Mouse (Mus musculus) embryonic fibroblast, embryonic 13.5 days (primary cell): ENCODE results near the gene Rchy1. TPM values are rescaled to one million over a fixed set of nuclear protein-coding genes. Genes with fewer than 3 reads are reported as not detected.

Source experiments
- H3K27ac ChIP-seq: 2 replicates; pipeline ENCODE4 v1.5.1; 2012; ENCODE audit warnings: low read length, control low read depth, inconsistent platforms; ENCODE audit not compliant: insufficient read depth
- H3K4me1 ChIP-seq: 2 replicates; pipeline ENCODE4 v1.6.1; 2011; ENCODE audit warnings: low read length; ENCODE audit not compliant: control insufficient read depth, insufficient read depth
- H3K4me3 ChIP-seq: 2 replicates; pipeline ENCODE4 v1.5.1; 2011; ENCODE audit warnings: mild to moderate bottlenecking, control low read depth, low read length; ENCODE audit not compliant: insufficient read depth
- CTCF ChIP-seq: IDR thresholded peaks from 2 replicates; pipeline ENCODE4 v1.5.1; 2011; ENCODE audit warnings: mild to moderate bottlenecking, control low read depth, low read length, moderate library complexity, borderline replicate concordance; ENCODE audit not compliant: insufficient read depth
- POLR2A ChIP-seq: IDR thresholded peaks from 2 replicates; pipeline ENCODE4 v1.6.1; 2011; ENCODE audit warnings: low read depth, mild to moderate bottlenecking, control low read depth, low read length, moderate library complexity
- polyA plus RNA-seq: library from polyadenylated mRNA; stranded (reverse); fragments of >200 nt; gene quantifications from 2 replicates; pipeline ENCODE4 v1.2.4, GENCODE M21; 2011; ENCODE audit warnings: low read depth; ENCODE audit not compliant: missing spikeins, insufficient read length

The Rchy1 gene
- polyA plus RNA-seq, 1 experiment: 66.2 TPM

GRCm38 (mm10) chr5:91987236-91987635 is 24.4 kb upstream of the Rchy1 start, which contains the start of gene Odaph:
Odaph (plus strand) TSS chr5:91987475.
- no peak within 1 kb of the TSS for H3K4me3 ChIP-seq
- peaks cover 4% of the 10 kb centered on the region; the same call in 1 of the 2 replicates for H3K4me1 ChIP-seq
- no peak for TF ChIP-seq POLR2A
- no peak for TF ChIP-seq CTCF
- no peak within 1 kb of the TSS for H3K27ac ChIP-seq

GRCm38 (mm10) chr5:91985721-91986120 is 22.9 kb upstream of the Rchy1 start:
- no peak for TF ChIP-seq CTCF
- no peak for TF ChIP-seq POLR2A
- no peak overlapping the region for H3K27ac ChIP-seq
- H3K4me3 ChIP-seq: no peak overlapping the region
- H3K4me1 ChIP-seq: peaks cover 4% of the 10 kb centered on the region; the same call in 1 of the 2 replicates

GRCm38 (mm10) chr5:91983490-91983889 is 20.6 kb upstream of the Rchy1 start:
- Histone ChIP-seq H3K4me1 (peaks cover 4% of the 10 kb centered on the region; the same call in 1 of the 2 replicates), H3K27ac (no peak overlapping the region)
- no peak for TF ChIP-seq POLR2A
- TF ChIP-seq CTCF: no peak

GRCm38 (mm10) chr5:91981176-91981840 is 18.4 kb upstream of the Rchy1 start:
- no peaks in the 10 kb centered on the region for H3K4me1 ChIP-seq
- TF ChIP-seq POLR2A (no peak), CTCF (no peak)
- no peak overlapping the region for H3K27ac ChIP-seq
- no peak overlapping the region for H3K4me3 ChIP-seq

More at GRCm38 (mm10) chr5:91983490-91983889, 20.6 kb upstream of the Rchy1 start:
- H3K4me3 ChIP-seq: no peak overlapping the region

- Histone ChIP-seq H3K27ac (no peak overlapping the region), H3K4me1 (no peaks in the 10 kb centered on the region), H3K4me3 (no peak overlapping the region)
- no peak for TF ChIP-seq POLR2A
- no peak for TF ChIP-seq CTCF
Observed at GRCm38 (mm10) chr5:91977397-91977770, 14.5 kb upstream of the Rchy1 start.

- Histone ChIP-seq H3K27ac (no peak overlapping the region), H3K4me3 (no peak overlapping the region), H3K4me1 (no peaks in the 10 kb centered on the region)
- TF ChIP-seq POLR2A: no peak
- no peak for TF ChIP-seq CTCF
Observed at GRCm38 (mm10) chr5:91976566-91977396, 13.9 kb upstream of the Rchy1 start.

- H3K4me1 ChIP-seq: no peaks in the 10 kb centered on the region
- no peak overlapping the region for H3K27ac ChIP-seq
- TF ChIP-seq CTCF (no peak), POLR2A (no peak)
Observed at GRCm38 (mm10) chr5:91975758-91976157, 12.9 kb upstream of the Rchy1 start.

GRCm38 (mm10) chr5:91974002-91974401 is 11.1 kb upstream of the Rchy1 start:
- TF ChIP-seq POLR2A (no peak), CTCF (no peak)
- Histone ChIP-seq H3K4me3 (no peak overlapping the region), H3K4me1 (no peaks in the 10 kb centered on the region), H3K27ac (no peak overlapping the region)

More at GRCm38 (mm10) chr5:91975758-91976157, 12.9 kb upstream of the Rchy1 start:
- H3K4me3 ChIP-seq: no peak overlapping the region

- Histone ChIP-seq H3K4me3 (no peak overlapping the region), H3K27ac (no peak overlapping the region), H3K4me1 (no peaks in the 10 kb centered on the region)
- TF ChIP-seq CTCF: no peak
- TF ChIP-seq POLR2A: no peak
Observed at GRCm38 (mm10) chr5:91972046-91972445, 9.2 kb upstream of the Rchy1 start.

GRCm38 (mm10) chr5:91962259-91962638 is 619 bp downstream of the Rchy1 start:
- TF ChIP-seq CTCF: no peak
- TF ChIP-seq POLR2A: no peak
- no peaks in the 10 kb centered on the region; the same call in none of the 2 replicates for H3K4me1 ChIP-seq
- H3K4me3 ChIP-seq: peak overlapping the region; percentile 92
- H3K27ac ChIP-seq: peak overlapping the region; percentile 98
